Mouse (Mus musculus) kidney, embryonic 14.5 days (tissue): ENCODE measurements at regions not wholly inside any gene's neighbourhood (a gene's known extent, or its start where the extent isn't known, plus 50 kb on each side); places are given as distances from the start of the nearest gene placed in this dataset.

Experiments
- ATAC-seq: fragments of 200-750 bp; cut with Nextera tagmentation; 2 replicates; pipeline ENCODE4 v1.8.0; 2017; ENCODE audit warnings: moderate number of reproducible peaks, mild to moderate bottlenecking, moderate TSS enrichment, moderate library complexity; ENCODE audit not compliant: low FRiP score, low TSS enrichment
- H3K27ac ChIP-seq: fragments of 300-500 bp; sonication (generic); 2 replicates; pipeline ENCODE4 v1.5.1; 2014; ENCODE audit warnings: low read depth, mild to moderate bottlenecking, low read length, moderate library complexity, mixed read lengths
- H3K27me3 ChIP-seq: fragments of 300-500 bp; sonication (generic); 2 replicates; pipeline ENCODE4 v1.6.1; 2014; ENCODE audit warnings: mild to moderate bottlenecking, low read length; ENCODE audit not compliant: control insufficient read depth, insufficient read depth
- H3K36me3 ChIP-seq: fragments of 300-500 bp; sonication (generic); 2 replicates; pipeline ENCODE4 v1.6.1; 2014; ENCODE audit warnings: low read length, mixed read lengths; ENCODE audit not compliant: control insufficient read depth, insufficient read depth
- H3K4me1 ChIP-seq: fragments of 300-500 bp; sonication (generic); 2 replicates; pipeline ENCODE4 v1.6.1; 2014; ENCODE audit warnings: low read length, mixed read lengths; ENCODE audit not compliant: control insufficient read depth, insufficient read depth
- H3K4me2 ChIP-seq: fragments of 300-500 bp; sonication (generic); replicated peaks from 2 replicates; pipeline ENCODE4 v1.6.1; 2014; ENCODE audit warnings: low read depth, mild to moderate bottlenecking, low read length
- H3K4me3 ChIP-seq: fragments of 300-500 bp; sonication (generic); 2 replicates; pipeline ENCODE4 v1.5.1; 2014; ENCODE audit warnings: mild to moderate bottlenecking, low read length
- H3K9ac ChIP-seq: fragments of 300-500 bp; sonication (generic); 2 replicates; pipeline ENCODE4 v1.6.1; 2014; ENCODE audit warnings: low read depth, mild to moderate bottlenecking, low read length, moderate library complexity
- H3K9me3 ChIP-seq: fragments of 300-500 bp; sonication (generic); 2 replicates; pipeline ENCODE4 v1.6.1; 2016; ENCODE audit warnings: low read length; ENCODE audit not compliant: control insufficient read depth
- WGBS: fragments of 180-500 bp; shearing (Covaris S2); extraction: QIAGEN DNeasy Blood & Tissue Kit; methylation state at CpG from one replicate; pipeline ENCODE4 v1.1.7; 2014; 5-methylcytosine and 5-hydroxymethylcytosine counted together

GRCm38 (mm10) chr13:51983575-51983974 is 137.1 kb downstream of the Gadd45g start:
- H3K4me2 ChIP-seq = no peak overlapping the region

GRCm38 (mm10) chr13:51991339-51991738 is 144.9 kb downstream of the Gadd45g start:
- no peak overlapping the region for H3K4me2 ChIP-seq
- 87% methylated on average over 4 of the region's 4 CpGs for WGBS
- H3K4me1 ChIP-seq = no peaks in the 10 kb centered on the region
- 0 out of 2 replicates have a peak, but pooled peaks cover 2% of the 10 kb centered on the region for H3K9me3 ChIP-seq
- H3K4me3 ChIP-seq = no peak overlapping the region
- ATAC-seq = no peak
- no peaks in the 10 kb centered on the region for H3K36me3 ChIP-seq
- H3K27me3 ChIP-seq = no peaks in the 10 kb centered on the region
- H3K9ac ChIP-seq = no peak overlapping the region
- H3K27ac ChIP-seq = no peak overlapping the region

More at GRCm38 (mm10) chr13:51983575-51983974, 137.1 kb downstream of the Gadd45g start:
- no peak for ATAC-seq
- Histone ChIP-seq H3K36me3 (no peaks in the 10 kb centered on the region), H3K4me3 (no peak overlapping the region), H3K4me1 (no peaks in the 10 kb centered on the region), H3K9ac (no peak overlapping the region), H3K27ac (no peak overlapping the region), H3K27me3 (no peaks in the 10 kb centered on the region), H3K9me3 (0 out of 2 replicates have a peak, but pooled peaks cover 3% of the 10 kb centered on the region)
- 91% methylated on average over 5 of the region's 5 CpGs for WGBS

GRCm38 (mm10) chr13:51992878-51993277 is 146.4 kb downstream of the Gadd45g start:
- H3K9me3 ChIP-seq = 0 out of 2 replicates have a peak, but pooled peaks cover 2% of the 10 kb centered on the region
- 57% methylated on average over 6 of the region's 6 CpGs for WGBS
- no peak overlapping the region for H3K27ac ChIP-seq
- no peak overlapping the region for H3K4me3 ChIP-seq
- ATAC-seq = no peak
- H3K4me1 ChIP-seq = no peaks in the 10 kb centered on the region
- H3K4me2 ChIP-seq = no peak overlapping the region
- H3K36me3 ChIP-seq = no peaks in the 10 kb centered on the region
- no peak overlapping the region for H3K9ac ChIP-seq
- H3K27me3 ChIP-seq = no peaks in the 10 kb centered on the region

DNA sequence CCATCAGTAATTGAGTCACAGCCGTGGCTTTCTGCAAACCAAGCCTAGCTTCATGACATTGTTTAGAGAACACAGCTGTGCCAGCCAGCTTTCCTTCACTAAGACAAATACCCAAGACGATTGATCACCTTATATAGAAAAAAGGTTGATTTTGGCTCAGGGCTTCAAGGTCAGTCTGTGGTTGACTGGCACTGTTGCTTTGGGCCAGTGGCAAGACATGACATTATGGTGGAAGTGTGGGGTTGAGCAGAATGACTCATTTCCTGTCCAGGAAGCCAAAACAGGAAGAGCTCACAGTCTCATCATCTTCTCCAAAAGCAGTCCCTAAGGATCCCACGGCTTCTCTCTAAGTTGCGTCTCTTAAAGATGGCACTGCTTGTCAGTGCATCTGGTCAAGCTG is 149.7 kb downstream of the Gadd45g start:
- no peak overlapping the region for H3K4me2 ChIP-seq
- H3K4me1 ChIP-seq = no peaks in the 10 kb centered on the region
- no peaks in the 10 kb centered on the region for H3K36me3 ChIP-seq
- no peak overlapping the region for H3K27ac ChIP-seq
- 69% methylated on average over 4 of the region's 4 CpGs for WGBS
- no peak for ATAC-seq
- no peak overlapping the region for H3K4me3 ChIP-seq
- no peaks in the 10 kb centered on the region for H3K27me3 ChIP-seq
- 0 out of 2 replicates have a peak, but pooled peaks cover 2% of the 10 kb centered on the region for H3K9me3 ChIP-seq
- no peak overlapping the region for H3K9ac ChIP-seq

DNA sequence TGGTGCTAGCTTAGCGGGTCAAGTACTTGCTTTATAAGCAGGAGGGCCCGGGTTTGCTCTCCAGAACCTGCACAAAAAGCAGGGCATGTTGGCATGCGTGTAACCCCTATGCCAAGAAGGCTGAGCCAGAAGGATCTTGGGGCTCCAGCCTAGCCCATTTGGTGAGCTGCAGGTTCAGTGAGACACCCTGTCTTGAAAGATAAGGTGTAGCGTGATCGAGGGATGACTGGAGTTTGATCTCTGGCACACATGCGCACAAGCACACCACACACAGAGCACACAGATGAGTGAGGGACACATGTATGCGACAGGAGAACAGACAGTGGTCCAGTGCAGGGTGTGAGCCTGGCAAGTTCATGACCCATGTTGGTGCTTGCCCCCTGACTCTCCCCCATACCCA is 152.1 kb downstream of the Gadd45g start:
- H3K4me3 ChIP-seq = no peak overlapping the region
- 92% methylated on average over 7 of the region's 7 CpGs for WGBS
- no peaks in the 10 kb centered on the region for H3K36me3 ChIP-seq
- ATAC-seq = no peak
- no peaks in the 10 kb centered on the region for H3K27me3 ChIP-seq
- no peaks in the 10 kb centered on the region for H3K4me1 ChIP-seq
- no peak overlapping the region for H3K9ac ChIP-seq
- H3K27ac ChIP-seq = no peak overlapping the region
- 0 out of 2 replicates have a peak, but pooled peaks cover 2% of the 10 kb centered on the region for H3K9me3 ChIP-seq
- H3K4me2 ChIP-seq = no peak overlapping the region

DNA sequence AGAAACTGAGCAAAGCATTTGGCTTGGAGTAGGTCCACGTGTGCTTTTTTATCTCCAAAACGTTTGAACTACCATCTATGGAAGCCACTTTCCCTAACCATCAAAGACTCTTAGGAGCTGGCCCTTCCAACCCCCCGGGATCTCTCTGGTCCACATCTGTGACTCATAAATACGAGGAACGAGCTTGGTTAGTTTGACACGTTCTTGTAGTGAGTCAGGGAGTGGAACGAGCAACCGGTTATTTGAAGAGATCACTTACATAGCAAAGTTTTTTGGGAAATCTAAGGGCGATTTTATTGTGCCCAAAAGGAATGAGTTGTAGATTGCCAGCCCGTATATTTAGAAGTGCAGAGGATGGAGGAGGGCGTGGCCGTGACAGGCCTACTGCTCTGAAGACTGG is 155.3 kb downstream of the Gadd45g start:
- no peak overlapping the region for H3K9ac ChIP-seq
- H3K36me3 ChIP-seq = no peaks in the 10 kb centered on the region
- H3K4me3 ChIP-seq = no peak overlapping the region
- WGBS = 28% methylated on average over 12 of the region's 12 CpGs
- H3K4me2 ChIP-seq = no peak overlapping the region
- H3K27me3 ChIP-seq = no peaks in the 10 kb centered on the region
- no peak for ATAC-seq
- no peak overlapping the region for H3K27ac ChIP-seq
- H3K9me3 ChIP-seq = no peaks in the 10 kb centered on the region
- H3K4me1 ChIP-seq = no peaks in the 10 kb centered on the region

GRCm38 (mm10) chr13:52003946-52004539 is 157.6 kb downstream of the Gadd45g start:
- H3K4me3 ChIP-seq = no peak overlapping the region
- ATAC-seq = no peak
- 94% methylated on average over 5 of the region's 5 CpGs for WGBS
- no peaks in the 10 kb centered on the region for H3K9me3 ChIP-seq
- no peak overlapping the region for H3K4me2 ChIP-seq
- H3K9ac ChIP-seq = no peak overlapping the region
- H3K27ac ChIP-seq = no peak overlapping the region
- no peaks in the 10 kb centered on the region for H3K27me3 ChIP-seq
- no peaks in the 10 kb centered on the region for H3K4me1 ChIP-seq
- H3K36me3 ChIP-seq = no peaks in the 10 kb centered on the region

- Histone ChIP-seq H3K4me1 (no peaks in the 10 kb centered on the region), H3K4me3 (no peak overlapping the region), H3K27ac (no peak overlapping the region), H3K27me3 (no peaks in the 10 kb centered on the region), H3K9me3 (no peaks in the 10 kb centered on the region), H3K9ac (no peak overlapping the region), H3K36me3 (no peaks in the 10 kb centered on the region), H3K4me2 (no peak overlapping the region)
- 65% methylated on average over 6 of the region's 6 CpGs for WGBS
- ATAC-seq = no peak
Measured at GRCm38 (mm10) chr13:52007585-52008395, 161.3 kb downstream of the Gadd45g start.

DNA sequence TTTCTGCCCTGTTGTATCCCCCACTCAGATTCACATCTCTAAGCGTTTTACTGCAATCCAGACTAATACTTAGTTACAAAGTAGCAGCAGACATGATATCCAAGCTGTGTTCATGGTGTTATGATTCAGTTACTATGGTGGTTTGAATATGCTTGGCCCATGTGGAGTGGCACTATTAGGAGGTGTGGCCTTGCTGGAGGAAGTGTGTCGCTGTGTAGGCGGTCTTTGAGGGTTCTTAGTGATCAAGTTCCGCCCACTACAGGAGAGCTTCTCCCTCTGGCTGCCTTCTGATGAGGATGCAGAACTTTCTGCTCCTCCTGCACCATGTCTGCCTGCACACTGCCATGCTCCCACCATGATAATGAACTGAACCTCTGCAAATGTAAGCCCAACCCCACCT is 162.8 kb downstream of the Gadd45g start:
- Histone ChIP-seq H3K27ac (no peak overlapping the region), H3K4me2 (no peak overlapping the region), H3K27me3 (no peaks in the 10 kb centered on the region), H3K9ac (no peak overlapping the region), H3K4me1 (no peaks in the 10 kb centered on the region), H3K9me3 (no peaks in the 10 kb centered on the region), H3K36me3 (no peaks in the 10 kb centered on the region), H3K4me3 (no peak overlapping the region)
- 90% methylated on average over 4 of the region's 4 CpGs for WGBS
- no peak for ATAC-seq
